Mouse (Mus musculus): ENCODE results near the gene Tmem266.

GRCm38 (mm10) chr9:55432306-55433289 is 105.9 kb downstream of the Tmem266 start:
- TF ChIP-seq CTCF (conservative IDR thresholded peaks at IDR 0.05; ENCODE audit: insufficient read depth, insufficient read length, low read depth, low read length) (no peak), POLR2A (IDR thresholded peaks at IDR 0.05; ENCODE audit: low read depth, low read length) (no peak)

All from kidney, adult 2 months (tissue).